Mouse (Mus musculus) hindbrain, embryonic 13.5 days (tissue): ENCODE measurements around the gene Arf6. TPM values are rescaled to one million over a fixed set of nuclear protein-coding genes. Genes with fewer than 3 reads are reported as not detected.
A peak's percentile ranks its signal among the peaks of the same experiment; 100 is the strongest.
"Not testable (repeated sequence)": the region's sequence is repeated elsewhere in the genome, so short reads cannot be mapped to it uniquely, and the experiment has no call there.

Experiments
- ATAC-seq: fragments of 200-750 bp; cut with Nextera tagmentation; 2 replicates; pipeline ENCODE4 v1.8.0; 2017; ENCODE audit warnings: moderate TSS enrichment; ENCODE audit not compliant: low FRiP score
- H3K27ac ChIP-seq: fragments of 300-500 bp; sonication (generic); 2 replicates; pipeline ENCODE4 v1.5.1; 2015; ENCODE audit warnings: inconsistent platforms, mild to moderate bottlenecking, moderate library complexity
- H3K27me3 ChIP-seq: fragments of 300-500 bp; sonication (generic); 2 replicates; pipeline ENCODE4 v1.6.1; 2015; ENCODE audit warnings: mild to moderate bottlenecking, inconsistent platforms
- H3K36me3 ChIP-seq: fragments of 300-500 bp; sonication (generic); 2 replicates; pipeline ENCODE4 v1.6.1; 2015; ENCODE audit warnings: mild to moderate bottlenecking, inconsistent platforms
- H3K4me1 ChIP-seq: fragments of 300-500 bp; sonication (generic); replicated peaks from 2 replicates; pipeline ENCODE4 v1.6.1; 2015; ENCODE audit warnings: inconsistent platforms
- H3K4me2 ChIP-seq: fragments of 300-500 bp; sonication (generic); 2 replicates; pipeline ENCODE4 v1.6.1; 2015; ENCODE audit warnings: inconsistent platforms, mild to moderate bottlenecking, moderate library complexity
- H3K4me3 ChIP-seq: fragments of 300-500 bp; sonication (generic); 2 replicates; pipeline ENCODE4 v1.5.1; 2015; ENCODE audit warnings: mild to moderate bottlenecking, inconsistent platforms
- H3K9ac ChIP-seq: fragments of 300-500 bp; sonication (generic); 2 replicates; pipeline ENCODE4 v1.6.1; 2015; ENCODE audit warnings: mild to moderate bottlenecking, inconsistent platforms
- H3K9me3 ChIP-seq: fragments of 300-500 bp; sonication (generic); 2 replicates; pipeline ENCODE4 v1.6.1; 2016; ENCODE audit warnings: inconsistent platforms
- WGBS: fragments of 180-500 bp; shearing (Covaris S2); methylation state at CpG from one replicate; pipeline ENCODE4 v1.1.7; 2015; 5-methylcytosine and 5-hydroxymethylcytosine counted together
- polyA plus RNA-seq: library from polyadenylated mRNA; unstranded; fragments of >200 nt; fragmentation: Nextera tagmentation; extraction: Ambion mirVana; gene quantifications from 2 replicates; pipeline ENCODE4 v1.2.1, GENCODE M21; 2015

Gene Arf6
- polyA plus RNA-seq, 1 experiment from 2014 or later = 28.5 TPM

DNA sequence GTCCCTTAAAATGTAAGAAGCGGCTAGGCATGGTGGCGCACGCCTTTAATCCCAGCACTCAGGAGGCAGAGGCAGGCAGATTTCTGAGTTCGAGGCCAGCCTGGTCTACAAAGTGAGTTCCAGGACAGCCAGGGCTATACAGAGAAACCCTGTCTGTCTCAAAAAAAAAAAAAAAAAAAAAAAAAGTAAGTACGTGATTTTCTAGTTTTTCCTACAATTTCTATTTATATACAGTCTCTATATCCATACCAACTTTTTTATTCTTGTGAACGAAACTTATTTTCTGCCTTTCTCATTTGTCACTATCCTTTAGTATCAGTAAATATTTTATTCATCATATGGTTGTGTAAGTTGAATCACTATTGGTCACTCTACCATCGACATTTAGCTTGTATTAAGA lies 8.8 kb upstream of the Arf6 start:
- WGBS = 97% methylated on average over 7 of the region's 7 CpGs
- H3K27ac ChIP-seq, H3K4me3 ChIP-seq, H3K4me2 ChIP-seq, H3K36me3 ChIP-seq, H3K27me3 ChIP-seq, H3K9me3 ChIP-seq, H3K9ac ChIP-seq, ATAC-seq: not testable (repeated sequence)
- peaks cover 21% of the 10 kb centered on the region for H3K4me1 ChIP-seq

DNA sequence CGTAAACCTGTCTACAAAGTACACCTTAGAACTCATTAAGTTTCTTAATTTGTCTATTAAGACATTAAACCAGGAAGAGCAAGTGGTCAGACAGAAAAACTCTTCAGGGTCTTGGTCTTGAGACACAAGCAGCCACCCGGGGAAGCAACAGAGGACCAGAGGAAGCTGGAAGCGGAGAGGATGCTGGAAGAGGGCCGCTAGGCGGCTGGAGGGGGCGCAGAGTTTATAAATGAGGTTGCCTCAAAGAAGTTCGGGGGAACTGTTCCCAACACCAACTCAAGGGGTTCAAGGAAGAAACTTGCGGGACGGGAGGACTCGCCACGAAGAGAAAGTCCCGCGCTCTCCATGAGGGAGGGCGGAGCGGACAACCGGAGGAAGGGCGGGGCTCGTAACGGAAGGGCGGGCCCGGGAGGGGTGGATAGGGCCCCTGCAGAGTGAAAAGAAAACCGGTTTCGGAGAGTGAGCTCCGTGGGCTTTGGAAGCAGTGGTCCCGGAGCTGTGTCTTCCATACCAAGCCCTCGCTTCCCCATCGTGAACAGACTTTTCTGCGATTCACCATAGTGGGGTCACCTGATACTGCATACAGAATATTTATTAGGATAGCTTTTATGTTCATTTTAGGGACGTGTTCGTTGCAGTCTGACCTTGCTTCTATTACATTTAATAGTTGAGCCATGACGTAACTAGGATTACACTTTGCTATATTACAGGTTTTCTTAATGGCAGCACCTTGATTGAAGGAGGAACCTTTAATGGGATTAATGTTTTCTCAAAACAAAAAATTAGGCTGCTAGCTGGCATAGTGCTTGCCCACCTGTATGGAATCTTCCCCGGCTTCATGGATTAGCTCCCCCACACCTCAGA lies 7.8 kb upstream of the Arf6 start:
- H3K27me3 ChIP-seq = no peaks in the 10 kb centered on the region
- H3K4me3 ChIP-seq = peak overlapping the region; percentile 47
- 0 out of 2 replicates have a peak overlapping the region, but pooled peaks have one; percentile 23 for H3K27ac ChIP-seq
- no peaks in the 10 kb centered on the region for H3K36me3 ChIP-seq
- H3K9me3 ChIP-seq = no peaks in the 10 kb centered on the region
- H3K4me1 ChIP-seq = peaks cover 21% of the 10 kb centered on the region
- peak overlapping the region; percentile 77 for H3K4me2 ChIP-seq
- peak overlapping the region; percentile 61 for H3K9ac ChIP-seq
- ATAC-seq = no peak
- WGBS = 5% methylated on average over 31 of the region's 32 CpGs

DNA sequence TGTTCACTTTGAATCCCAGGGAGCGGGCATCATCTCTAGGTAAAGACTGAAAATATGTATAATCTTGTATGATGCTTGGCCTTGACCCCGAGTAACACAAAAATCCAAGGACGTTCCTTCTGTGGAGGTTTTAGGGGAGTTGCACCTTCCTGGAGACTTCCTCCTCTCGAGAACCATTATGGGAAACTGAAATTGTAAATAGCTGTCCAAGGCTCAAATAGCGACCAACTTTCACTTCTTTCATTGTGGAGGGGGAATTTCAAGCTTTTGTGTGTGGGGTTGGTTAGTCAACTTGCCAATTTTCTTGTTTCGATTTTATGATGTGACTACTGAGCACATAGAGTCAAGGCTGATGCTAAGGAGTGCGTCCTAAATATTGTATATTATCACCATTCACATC lies 6.2 kb upstream of the Arf6 start:
- Histone ChIP-seq H3K27ac (no peak overlapping the region), H3K9me3 (no peaks in the 10 kb centered on the region), H3K36me3 (no peaks in the 10 kb centered on the region), H3K4me2 (no peak overlapping the region), H3K27me3 (no peaks in the 10 kb centered on the region), H3K9ac (no peak overlapping the region), H3K4me3 (no peak overlapping the region), H3K4me1 (peaks cover 22% of the 10 kb centered on the region)
- WGBS = 80% methylated on average over 7 of the region's 7 CpGs
- ATAC-seq = no peak

DNA sequence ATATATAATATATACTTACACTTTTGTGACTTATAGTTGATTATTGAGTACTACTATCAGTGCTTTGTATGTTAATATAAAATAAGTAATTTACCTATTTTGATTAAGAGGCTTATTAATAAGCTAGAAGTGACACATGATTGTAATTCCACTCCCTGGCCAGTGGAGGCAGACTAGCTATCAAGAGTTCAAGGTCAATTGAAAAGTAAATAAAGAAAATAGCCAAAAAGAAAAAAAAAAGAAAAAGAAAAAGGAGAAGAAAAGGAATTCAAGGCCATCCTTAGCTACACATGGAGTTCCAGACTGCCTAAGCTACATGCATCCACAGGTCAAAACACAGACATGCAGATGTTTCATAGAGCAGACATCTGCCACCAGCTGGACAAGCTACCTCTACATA lies 5.5 kb upstream of the Arf6 start:
- Histone ChIP-seq H3K36me3 (no peaks in the 10 kb centered on the region), H3K27ac (no peak overlapping the region), H3K4me3 (no peak overlapping the region), H3K9ac (no peak overlapping the region), H3K9me3 (no peaks in the 10 kb centered on the region), H3K4me1 (peaks cover 28% of the 10 kb centered on the region), H3K27me3 (no peaks in the 10 kb centered on the region), H3K4me2 (no peak overlapping the region)
- no peak for ATAC-seq

DNA sequence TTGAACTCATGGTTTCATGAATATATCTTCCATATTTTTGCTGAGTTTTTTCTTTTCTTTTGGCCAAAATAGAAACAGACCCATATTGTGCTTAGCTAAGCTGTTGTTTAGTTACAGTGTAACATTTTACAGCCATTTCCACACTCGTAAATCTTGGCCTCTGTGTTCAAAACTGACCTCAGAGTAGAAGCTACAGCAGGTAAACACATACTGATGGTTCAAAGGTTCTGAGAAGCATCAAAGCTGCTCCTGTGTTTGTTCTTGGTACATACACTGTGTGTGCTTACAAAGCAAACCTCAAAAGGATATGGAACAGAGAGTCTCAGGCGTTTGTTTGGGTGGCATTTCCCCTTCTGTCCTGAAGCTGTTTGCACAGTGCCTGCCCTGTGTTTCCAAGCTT lies 4.4 kb upstream of the Arf6 start:
- H3K36me3 ChIP-seq = no peaks in the 10 kb centered on the region
- no peak overlapping the region for H3K4me2 ChIP-seq
- H3K9ac ChIP-seq = no peak overlapping the region
- ATAC-seq = no peak
- 60% methylated on average over 2 of the region's 2 CpGs for WGBS
- no peak overlapping the region for H3K27ac ChIP-seq
- no peaks in the 10 kb centered on the region for H3K9me3 ChIP-seq
- H3K4me3 ChIP-seq = no peak overlapping the region
- H3K4me1 ChIP-seq = peaks cover 19% of the 10 kb centered on the region
- H3K27me3 ChIP-seq = no peaks in the 10 kb centered on the region

DNA sequence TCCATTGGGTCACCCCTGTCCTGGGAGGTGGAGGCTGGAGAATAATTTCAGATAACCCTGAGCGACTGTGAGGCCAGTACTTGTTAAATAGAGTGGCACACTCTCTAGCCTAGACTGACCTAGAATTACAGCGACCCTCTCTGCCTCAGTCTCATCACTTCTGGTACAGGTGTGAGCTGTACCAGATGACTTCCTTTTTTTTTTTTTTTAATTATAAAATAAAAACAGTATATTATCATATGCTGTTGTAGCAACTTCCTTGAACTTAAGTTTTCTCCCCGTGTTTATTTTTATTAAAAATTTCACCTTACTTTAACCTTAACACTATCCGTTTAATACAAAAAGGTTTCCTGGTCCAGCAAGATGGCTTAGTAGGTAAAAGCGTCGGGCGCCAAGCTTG lies 1.0 kb upstream of the Arf6 start:
- Histone ChIP-seq H3K9me3 (no peaks in the 10 kb centered on the region), H3K4me3 (peak overlapping the region; percentile 100), H3K27me3 (no peaks in the 10 kb centered on the region), H3K9ac (peak overlapping the region; percentile 72), H3K4me1 (peaks cover 31% of the 10 kb centered on the region), H3K4me2 (peak overlapping the region; percentile 65), H3K27ac (peak overlapping the region; percentile 92; the same call in 1 of the 2 replicates), H3K36me3 (no peaks in the 10 kb centered on the region)
- ATAC-seq = no peak
- WGBS = 21% methylated on average over 7 of the region's 7 CpGs

DNA sequence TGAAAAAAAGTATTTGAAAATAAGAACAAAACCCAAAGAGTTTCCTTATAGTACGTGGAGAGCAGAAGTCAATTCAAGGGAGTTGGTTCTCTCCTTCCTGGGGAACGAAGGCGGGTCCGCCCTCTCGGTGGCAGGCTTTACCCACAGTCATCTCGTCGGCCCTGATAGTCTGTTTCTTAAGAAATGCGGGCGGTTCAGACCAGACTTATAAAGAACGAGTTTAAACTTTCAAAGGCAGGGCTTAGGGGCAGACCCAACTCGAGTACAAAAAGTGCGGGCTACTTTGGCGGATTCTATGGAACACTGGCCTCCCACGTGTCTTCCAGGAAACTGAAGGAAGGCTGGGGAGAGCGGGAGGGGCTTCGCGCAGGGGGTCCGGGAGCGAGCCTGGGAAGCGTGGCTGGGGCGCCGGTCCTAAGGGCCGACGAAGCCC lies 513 bp upstream of the Arf6 start:
- no peaks in the 10 kb centered on the region for H3K36me3 ChIP-seq
- under 1% methylated on average over 24 of the region's 24 CpGs for WGBS
- no peaks in the 10 kb centered on the region for H3K27me3 ChIP-seq
- peak overlapping the region; percentile 100 for H3K4me3 ChIP-seq
- no peaks in the 10 kb centered on the region for H3K9me3 ChIP-seq
- peaks cover 33% of the 10 kb centered on the region for H3K4me1 ChIP-seq
- ATAC-seq = peak; percentile 89
- H3K9ac ChIP-seq = peak overlapping the region; percentile 72
- H3K27ac ChIP-seq = peak overlapping the region; percentile 92
- peak overlapping the region; percentile 65 for H3K4me2 ChIP-seq

DNA sequence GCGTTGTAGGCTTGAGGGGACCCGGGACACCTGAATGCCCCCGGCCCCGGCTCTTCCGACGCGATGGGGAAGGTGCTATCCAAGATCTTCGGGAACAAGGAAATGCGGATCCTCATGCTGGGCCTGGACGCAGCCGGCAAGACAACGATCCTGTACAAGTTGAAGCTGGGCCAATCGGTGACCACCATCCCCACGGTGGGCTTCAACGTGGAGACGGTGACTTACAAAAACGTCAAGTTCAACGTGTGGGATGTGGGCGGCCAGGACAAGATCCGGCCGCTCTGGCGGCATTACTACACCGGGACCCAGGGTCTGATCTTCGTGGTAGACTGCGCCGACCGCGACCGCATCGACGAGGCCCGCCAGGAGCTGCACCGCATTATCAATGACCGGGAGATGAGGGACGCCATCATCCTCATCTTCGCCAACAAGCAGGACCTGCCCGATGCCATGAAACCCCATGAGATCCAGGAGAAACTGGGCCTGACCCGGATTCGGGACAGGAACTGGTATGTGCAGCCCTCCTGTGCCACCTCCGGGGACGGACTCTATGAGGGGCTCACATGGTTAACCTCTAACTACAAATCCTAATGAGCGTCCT lies 881 bp downstream of the Arf6 start:
- ATAC-seq = peak; percentile 18
- Histone ChIP-seq H3K4me1 (peaks cover 33% of the 10 kb centered on the region), H3K27ac (peak overlapping the region; percentile 92), H3K9me3 (no peaks in the 10 kb centered on the region), H3K9ac (peak overlapping the region; percentile 97), H3K27me3 (no peaks in the 10 kb centered on the region), H3K4me2 (peak overlapping the region; percentile 95), H3K36me3 (no peaks in the 10 kb centered on the region), H3K4me3 (peak overlapping the region; percentile 100)
- WGBS = under 1% methylated on average over 42 of the region's 42 CpGs

DNA sequence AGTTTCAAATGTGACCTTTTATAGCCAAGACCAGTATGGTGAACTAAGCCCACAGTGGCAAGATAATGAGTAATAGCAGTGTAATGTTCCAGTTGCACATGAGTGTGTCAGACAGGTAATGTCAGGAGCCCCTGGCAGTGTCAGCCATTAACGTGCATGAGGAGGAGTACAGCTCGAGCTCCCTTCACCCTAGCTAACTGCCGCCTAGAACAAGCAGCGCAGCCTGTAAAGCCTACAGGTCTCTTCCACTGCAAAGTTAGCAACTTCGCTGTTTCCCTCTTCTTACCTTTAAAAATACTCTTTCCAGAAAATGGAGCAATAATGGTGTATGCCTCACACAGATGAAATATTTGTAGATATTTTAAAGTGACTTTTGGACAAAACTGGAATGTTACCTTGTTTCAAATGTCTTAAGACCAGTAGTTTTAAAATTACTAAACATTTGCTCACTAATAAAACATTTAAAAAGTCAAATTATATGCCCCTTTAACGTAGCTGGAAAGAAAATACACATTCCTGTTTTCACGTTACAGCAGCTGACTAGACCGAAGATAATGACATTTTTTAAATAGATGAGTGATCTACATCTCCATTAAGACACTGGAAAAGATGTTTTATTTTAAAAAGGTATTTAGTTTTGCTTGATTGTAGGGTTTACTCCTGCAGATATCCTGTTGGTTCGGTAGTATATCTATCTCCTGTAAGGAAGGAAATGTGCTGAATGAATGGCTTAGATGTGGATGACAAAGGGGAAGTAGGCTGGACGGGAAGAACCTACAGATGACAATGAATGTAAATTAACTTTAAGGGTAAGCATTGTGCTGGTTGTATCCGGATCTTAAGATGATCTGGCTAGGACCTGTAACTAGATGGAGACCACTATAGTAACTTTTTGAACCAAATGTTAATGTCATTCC lies 2.2 kb downstream of the Arf6 start:
- no peak for ATAC-seq
- Histone ChIP-seq H3K27me3 (no peaks in the 10 kb centered on the region), H3K4me1 (peaks cover 33% of the 10 kb centered on the region), H3K9me3 (no peaks in the 10 kb centered on the region), H3K4me3 (peak overlapping the region; percentile 100), H3K36me3 (no peaks in the 10 kb centered on the region), H3K9ac (peak overlapping the region; percentile 97), H3K4me2 (peak overlapping the region; percentile 95), H3K27ac (no peak overlapping the region)
- 41% methylated on average over 11 of the region's 11 CpGs for whole genome bisulfite sequencing

DNA sequence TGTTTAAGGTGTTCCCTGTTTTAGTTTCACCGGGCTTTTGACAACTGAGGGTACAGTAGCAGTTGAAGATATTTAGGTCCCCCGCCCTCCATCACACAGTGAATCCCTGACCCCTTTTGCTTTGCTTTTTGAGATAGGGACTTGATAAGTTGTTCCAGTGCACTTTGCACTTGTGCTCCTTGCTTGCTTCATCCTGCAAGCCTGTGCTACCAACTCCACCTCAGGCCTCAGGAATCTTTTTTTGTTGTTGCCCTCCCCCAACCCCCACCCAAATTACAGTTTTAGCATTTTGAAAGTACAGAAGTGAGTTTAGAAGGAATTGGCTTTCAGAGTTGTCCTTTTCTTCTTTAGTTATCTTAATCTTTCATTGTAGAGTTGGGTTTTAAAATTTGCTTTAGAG lies 4.2 kb downstream of the Arf6 start:
- H3K27ac ChIP-seq = no peak overlapping the region
- H3K4me2 ChIP-seq = no peak overlapping the region
- H3K9ac ChIP-seq = no peak overlapping the region
- WGBS = 92% methylated on average over 2 of the region's 2 CpGs
- no peaks in the 10 kb centered on the region for H3K27me3 ChIP-seq
- H3K4me1 ChIP-seq = peaks cover 29% of the 10 kb centered on the region
- H3K36me3 ChIP-seq = no peaks in the 10 kb centered on the region
- no peak for ATAC-seq
- H3K4me3 ChIP-seq = no peak overlapping the region
- no peaks in the 10 kb centered on the region for H3K9me3 ChIP-seq

DNA sequence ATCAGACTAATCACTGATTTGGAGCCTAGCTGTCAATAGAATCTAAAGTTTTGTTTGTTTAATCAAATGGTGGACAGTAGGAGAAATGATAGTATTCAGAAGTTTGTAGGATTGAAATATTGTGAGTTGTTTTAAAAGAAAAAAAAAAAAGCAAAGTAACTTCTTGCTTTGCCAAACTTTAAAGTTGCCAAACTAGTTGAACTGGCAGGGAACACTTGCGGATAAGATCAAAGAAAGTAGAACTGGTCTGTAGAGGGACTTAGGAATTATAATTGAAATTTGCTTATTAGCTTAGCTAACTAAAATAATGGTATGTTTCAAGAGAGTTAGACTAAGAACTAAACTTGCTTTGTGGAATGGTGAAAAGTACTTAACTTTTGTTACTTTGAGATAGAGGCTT lies 5.2 kb downstream of the Arf6 start:
- Histone ChIP-seq H3K9me3 (no peaks in the 10 kb centered on the region), H3K27ac (no peak overlapping the region), H3K4me3 (no peak overlapping the region), H3K27me3 (no peaks in the 10 kb centered on the region), H3K4me2 (no peak overlapping the region), H3K9ac (no peak overlapping the region), H3K36me3 (no peaks in the 10 kb centered on the region), H3K4me1 (peaks cover 27% of the 10 kb centered on the region)
- 100% methylated on average over 1 of the region's 1 CpGs for WGBS
- no peak for ATAC-seq

DNA sequence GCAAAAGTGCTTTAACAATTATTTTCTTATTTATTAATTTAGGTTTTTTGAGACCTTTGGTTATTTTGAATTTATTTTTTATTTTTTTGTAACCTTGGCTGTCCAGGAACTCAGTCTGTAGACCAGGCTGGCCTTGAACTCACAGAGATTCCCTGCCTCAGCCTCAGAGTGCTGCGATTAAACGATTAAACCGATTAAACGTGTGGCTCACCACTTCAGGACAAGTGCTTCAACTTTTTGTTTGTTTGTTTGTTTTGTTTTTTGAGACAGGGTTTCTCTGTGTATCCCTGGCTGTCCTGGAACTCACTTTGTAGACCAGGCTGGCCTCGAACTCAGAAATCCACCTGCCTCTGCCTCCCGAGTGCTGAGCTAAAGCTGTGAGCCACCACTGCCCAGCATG lies 5.7 kb downstream of the Arf6 start:
- not testable (repeated sequence) for H3K36me3 ChIP-seq, H3K9me3 ChIP-seq, H3K4me2 ChIP-seq, H3K9ac ChIP-seq, H3K27me3 ChIP-seq, H3K27ac ChIP-seq, ATAC-seq, H3K4me3 ChIP-seq
- WGBS = 95% methylated on average over 6 of the region's 6 CpGs
- H3K4me1 ChIP-seq = peaks cover 27% of the 10 kb centered on the region
